Mouse (Mus musculus): ENCODE measurements around the gene BC048679.

- no peak for TF ChIP-seq POLR2A (IDR thresholded peaks at IDR 0.05; ENCODE audit: borderline replicate concordance, insufficient read depth, low read length)
- no peak for TF ChIP-seq CTCF (IDR thresholded peaks at IDR 0.05; ENCODE audit: borderline replicate concordance, insufficient read depth, low read depth, low read length)
Observed at GRCm38 (mm10) chr7:81476833-81477232, 21.2 kb downstream of the BC048679 start.

Data from cerebellum, adult 2 months (tissue).